Mouse (Mus musculus) kidney, adult 18-20 months (tissue): ENCODE data around the gene Hexim1.

Source experiments
- DNase-seq: peaks from one replicate; pipeline ENCODE4 v3.0.0; 2021

Gene Hexim1

DNA sequence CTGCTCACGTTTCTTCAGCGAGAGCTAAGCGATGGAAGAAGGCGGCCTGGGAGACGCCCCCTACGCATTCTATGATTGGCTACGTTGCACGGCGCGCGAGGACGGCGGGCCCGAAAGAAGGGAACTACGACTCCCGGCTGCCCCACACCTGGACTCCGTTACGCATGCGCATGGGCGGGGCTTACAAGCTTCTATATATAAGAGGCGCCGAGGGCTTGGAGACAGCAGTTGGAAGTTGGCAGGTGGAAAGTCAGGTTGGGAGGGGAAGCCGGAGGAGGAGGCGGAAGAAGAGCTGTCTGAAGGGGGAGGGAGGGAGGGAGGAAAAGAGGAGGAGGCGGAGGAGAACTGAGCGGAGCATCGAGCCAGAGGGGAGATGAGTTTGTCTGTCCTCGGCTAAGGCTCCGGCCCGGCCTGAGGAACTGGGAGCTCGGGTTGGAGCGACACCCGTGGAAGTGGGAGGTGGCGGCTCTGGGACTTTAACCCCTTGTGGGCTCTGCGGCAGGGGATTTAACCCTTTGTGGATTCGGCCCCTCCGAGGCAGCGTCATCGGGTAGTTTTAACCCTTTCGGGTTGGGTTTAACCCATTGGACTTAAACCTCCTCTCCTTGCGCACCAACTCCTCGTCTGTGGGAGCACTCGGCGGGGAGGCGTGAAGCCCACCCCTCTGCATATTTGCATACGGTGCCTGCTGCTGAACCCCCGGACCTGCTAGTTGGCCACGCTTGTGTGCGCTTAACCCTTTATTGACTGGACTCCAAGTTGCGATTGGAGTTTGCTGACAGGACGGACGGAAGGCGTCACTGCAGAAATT lies at the start of gene Hexim1:
TSS of gene Hexim1 (plus strand) at position 224 of the 811 bp plus-strand sequence.
- DNase-seq = peak; percentile 100

GRCm38 (mm10) chr11:103067051-103067361 lies 49.0 kb upstream of the Hexim1 start:
- DNase-seq = no peak

DNA sequence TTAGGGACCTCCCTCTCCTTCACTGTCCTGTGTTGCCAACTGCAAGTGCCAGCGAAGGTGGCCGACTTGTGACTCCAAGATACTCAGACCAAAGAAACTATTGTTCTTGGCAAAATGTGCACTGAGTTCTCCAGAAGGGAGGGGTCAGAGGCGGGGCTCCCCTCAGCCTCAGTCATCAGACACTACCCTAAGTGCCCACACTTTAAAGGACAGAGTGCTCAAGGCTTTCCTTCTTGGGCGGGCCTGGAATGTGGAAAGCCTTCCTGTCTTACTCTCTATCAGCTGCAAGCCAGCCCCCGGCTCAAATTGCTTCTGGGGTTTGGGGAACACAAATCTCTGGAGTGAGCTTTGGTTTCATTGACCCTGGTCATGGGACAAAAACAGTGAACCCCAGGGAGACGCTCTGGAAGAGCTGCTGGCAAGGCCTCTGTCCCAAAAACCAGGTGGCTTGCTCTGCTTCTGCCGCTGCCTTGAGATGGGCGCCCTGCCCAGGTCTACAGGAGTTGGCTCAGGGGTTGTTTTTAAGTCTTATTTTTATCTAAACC lies 48.5 kb upstream of the Hexim1 start:
- peak; percentile 20 for DNase-seq

DNA sequence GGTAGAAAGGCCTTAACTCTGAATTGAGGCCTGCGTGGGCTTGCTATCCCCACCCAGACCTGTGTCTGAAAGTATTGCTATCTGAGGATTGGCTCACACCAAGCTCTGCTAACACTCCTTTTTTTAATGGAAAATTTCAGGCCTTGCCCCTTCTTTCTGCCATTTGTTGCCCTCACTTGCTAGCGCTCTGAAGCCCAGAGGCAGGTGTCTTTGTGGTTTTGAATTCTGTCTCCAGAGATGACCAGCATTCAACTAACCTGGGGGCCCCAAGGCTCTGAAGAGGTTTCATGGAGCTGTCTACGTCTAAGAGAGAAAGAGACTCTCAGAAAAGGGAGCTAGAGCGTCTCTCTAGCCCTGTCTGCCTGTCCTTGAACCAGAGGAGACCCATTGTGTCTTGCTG lies 47.8 kb upstream of the Hexim1 start:
- no peak for DNase-seq

DNA sequence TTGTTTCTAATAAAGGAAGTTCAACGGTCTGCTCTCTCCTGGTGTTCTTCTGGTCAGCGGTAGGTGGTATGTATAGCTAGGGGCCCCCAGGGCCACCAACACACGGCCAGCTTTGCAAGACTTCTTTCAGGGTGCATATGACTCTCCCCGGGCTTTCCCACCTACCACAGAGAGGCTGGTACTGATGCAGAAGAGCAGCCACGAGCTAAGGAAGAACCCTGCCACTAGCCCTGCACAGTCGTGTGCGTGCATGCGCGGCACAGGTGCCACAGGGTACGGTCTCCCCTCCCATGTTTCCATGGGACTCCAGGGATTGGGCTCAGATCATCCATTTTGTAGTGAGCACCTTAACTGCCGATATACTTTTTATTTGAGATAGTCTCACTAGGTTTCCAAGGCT lies 47.1 kb upstream of the Hexim1 start:
- no peak for DNase-seq

DNA sequence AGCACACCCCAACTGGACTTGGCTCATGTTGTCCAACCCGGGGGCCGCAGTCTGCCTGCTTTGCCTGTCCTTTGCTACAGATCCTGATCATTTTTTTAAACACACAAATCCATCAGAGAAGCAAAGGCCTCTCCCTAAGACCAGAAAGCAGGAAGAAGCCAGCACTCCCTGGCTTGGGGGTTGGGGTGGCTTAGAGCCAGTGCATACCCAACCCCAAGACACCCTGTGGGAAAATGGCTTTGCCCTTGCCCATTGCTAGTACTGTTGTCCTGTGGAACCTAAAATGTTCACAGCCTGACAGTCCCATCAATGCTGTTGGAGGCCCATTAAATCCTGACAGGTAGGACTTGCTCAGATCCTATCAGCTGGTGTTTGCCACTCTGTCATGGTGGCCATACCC lies 46.3 kb upstream of the Hexim1 start:
- no peak for DNase-seq

GRCm38 (mm10) chr11:103070322-103070880 lies 45.6 kb upstream of the Hexim1 start:
- DNase-seq = no peak

- no peak for DNase-seq
Measured at GRCm38 (mm10) chr11:103073671-103074070, 42.4 kb upstream of the Hexim1 start.

- no peak for DNase-seq
Measured at GRCm38 (mm10) chr11:103074121-103074650, 41.8 kb upstream of the Hexim1 start.

DNA sequence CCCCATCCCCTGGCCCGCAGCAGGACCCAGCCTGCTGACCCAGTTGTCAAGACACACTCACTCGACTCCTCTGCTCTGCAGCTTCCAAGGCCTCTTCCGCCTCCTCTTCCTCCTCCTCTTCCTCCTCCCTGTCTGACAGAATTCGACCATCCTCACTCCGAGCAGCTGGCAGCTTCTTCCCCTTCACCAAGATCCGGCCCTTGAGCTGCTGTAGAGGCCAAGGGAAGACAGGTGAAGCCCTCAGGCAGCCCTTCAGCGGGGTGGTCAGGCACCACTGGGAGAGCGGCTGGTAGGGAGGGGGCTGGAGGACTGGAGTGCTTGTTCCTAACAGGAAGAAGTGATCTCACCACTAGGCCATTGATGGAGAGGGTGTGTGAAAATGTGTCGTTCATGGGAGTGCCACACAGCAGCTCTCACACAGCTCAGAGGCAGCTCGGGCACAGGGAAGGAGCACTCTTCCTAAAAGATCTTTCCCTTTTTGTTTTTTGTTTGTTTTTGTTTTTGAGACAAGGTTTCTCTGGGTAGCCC lies 41.2 kb upstream of the Hexim1 start:
- DNase-seq = no peak

GRCm38 (mm10) chr11:103076010-103076409 lies 40.0 kb upstream of the Hexim1 start:
- no peak for DNase-seq

DNA sequence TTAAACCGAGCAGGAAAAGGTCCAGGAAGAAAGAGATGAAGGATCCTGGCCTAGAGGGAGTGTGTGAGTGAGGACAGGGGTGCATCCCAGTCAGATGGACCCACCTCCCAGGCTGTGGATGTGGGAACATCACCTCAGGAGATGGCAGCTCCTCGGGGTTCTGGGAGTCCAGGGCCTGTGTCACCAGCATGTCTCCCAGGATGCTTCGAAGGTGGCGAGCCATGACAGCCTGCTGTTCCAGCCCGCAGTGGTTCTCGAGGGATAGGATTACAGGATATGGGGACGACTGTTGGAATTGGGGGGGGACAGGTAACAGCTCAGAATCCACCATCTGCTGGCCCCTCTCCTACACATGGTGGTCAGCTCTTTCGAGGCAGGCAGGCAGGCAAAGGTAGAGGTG lies 39.5 kb upstream of the Hexim1 start:
- DNase-seq = no peak

GRCm38 (mm10) chr11:103078131-103078530 lies 37.9 kb upstream of the Hexim1 start:
- no peak for DNase-seq

- DNase-seq = no peak
Measured at GRCm38 (mm10) chr11:103080323-103081091, 35.5 kb upstream of the Hexim1 start.

DNA sequence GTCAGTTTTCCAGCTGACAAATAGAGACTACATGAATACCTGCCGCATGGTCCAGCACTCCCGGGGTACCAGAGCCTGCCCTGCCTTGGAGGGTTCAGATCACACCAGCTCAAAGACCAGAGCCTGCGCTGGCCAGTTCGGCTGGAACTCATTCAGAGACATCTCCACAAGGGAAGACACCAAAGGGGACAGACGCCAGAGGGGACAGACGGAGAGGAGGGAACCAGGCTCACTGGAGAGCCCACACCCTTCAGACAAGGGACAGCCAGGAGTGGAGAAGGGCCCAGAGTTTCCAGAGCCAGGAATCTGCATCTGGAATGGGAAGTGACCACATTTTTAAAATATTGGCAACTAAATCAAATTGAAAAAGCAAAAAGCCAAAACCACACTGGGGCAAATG lies 34.4 kb upstream of the Hexim1 start:
- DNase-seq = no peak

GRCm38 (mm10) chr11:103093306-103093705 lies 22.7 kb upstream of the Hexim1 start:
- DNase-seq = no peak

DNA sequence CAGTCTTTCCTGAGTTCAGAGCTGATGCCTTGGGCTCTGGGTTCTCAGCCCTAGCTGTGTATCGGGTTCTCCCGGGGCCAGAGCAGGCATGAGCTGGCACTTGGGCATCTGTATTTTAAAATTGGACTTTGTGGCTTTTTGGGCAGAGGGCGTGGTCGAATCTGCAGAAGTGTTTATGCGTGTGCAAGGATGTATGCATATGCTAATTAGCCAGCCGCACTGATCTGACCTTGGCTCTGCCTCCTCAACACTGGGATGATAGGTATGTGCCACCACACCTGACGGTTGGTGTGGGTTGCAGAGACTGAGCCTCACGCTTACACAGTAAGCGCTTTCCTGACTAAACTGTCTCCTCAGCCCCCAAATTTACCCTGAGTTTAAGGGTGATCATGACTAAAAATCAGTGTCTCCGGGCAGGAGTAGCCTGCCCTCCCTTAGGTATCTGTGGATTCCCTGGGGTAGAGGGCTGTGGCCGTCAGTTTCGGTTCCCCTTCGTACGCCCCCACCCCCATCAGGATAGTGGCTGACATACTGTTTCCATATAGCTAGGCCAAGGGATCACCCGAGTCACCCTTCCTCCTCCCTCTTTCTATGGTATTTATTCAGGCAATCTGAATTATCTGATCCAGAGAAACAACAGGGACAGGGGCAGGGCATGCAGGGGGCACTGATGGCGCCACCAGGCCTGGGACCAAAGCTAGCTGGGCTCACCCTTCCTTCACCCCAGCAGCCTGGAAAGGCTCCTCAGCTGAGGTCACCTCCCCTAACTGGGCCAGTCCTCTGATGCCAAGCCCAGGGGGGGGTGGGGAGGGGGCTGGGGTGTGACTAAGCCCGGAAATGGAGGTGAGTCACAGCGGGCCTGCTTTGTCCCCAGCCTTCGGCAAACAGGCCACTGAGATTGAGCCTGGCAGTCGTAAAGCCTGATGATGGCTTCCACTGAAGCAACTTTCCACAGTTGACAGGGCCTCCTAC lies 21.9 kb upstream of the Hexim1 start:
- no peak for DNase-seq

DNA sequence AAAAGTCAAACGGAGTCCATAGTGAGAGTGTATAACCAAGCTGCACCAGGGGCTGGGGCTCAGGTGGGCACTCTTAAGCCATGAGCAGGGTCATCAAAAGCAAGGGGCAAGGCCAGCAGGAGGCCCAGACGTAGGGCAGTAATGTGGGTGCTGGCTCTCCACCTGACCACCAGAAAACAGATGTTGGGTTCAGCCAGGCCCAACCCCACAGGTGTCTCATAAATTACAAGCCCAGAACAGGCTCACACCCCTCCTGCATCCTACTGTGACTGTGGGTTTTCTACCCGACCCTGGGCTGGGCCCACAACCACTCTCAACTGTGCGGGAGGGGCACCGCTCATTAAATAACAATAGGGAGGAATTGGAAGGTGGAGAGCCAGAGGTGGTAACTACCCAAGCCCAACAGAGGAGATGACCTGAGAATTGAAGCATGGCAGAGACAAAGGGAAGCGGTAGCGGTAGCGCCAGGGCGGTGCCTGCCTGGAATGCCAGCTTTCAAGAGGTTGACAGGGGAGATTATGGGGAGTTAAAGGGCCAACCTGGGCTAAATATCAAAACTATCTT lies 20.8 kb upstream of the Hexim1 start:
- DNase-seq = no peak

DNA sequence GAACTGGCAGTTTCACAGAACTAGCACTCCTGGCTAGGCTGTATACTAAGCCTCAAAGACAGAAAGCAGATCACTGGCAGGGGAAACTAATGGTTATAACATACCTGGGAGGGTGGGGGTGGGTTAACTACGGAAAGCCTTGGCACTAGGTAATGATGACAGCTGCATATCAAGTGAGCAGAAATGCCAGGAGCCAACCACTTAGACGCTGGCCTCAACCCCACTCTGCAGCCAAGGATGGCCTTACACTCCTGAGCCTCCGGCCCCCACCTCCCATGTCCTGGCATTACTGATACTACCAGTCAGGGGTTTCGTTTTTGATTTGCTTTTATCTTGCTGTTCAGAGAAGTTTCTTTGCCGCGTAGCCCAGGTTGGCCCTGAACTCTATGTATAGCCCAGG lies 20.2 kb upstream of the Hexim1 start:
- DNase-seq = no peak

DNA sequence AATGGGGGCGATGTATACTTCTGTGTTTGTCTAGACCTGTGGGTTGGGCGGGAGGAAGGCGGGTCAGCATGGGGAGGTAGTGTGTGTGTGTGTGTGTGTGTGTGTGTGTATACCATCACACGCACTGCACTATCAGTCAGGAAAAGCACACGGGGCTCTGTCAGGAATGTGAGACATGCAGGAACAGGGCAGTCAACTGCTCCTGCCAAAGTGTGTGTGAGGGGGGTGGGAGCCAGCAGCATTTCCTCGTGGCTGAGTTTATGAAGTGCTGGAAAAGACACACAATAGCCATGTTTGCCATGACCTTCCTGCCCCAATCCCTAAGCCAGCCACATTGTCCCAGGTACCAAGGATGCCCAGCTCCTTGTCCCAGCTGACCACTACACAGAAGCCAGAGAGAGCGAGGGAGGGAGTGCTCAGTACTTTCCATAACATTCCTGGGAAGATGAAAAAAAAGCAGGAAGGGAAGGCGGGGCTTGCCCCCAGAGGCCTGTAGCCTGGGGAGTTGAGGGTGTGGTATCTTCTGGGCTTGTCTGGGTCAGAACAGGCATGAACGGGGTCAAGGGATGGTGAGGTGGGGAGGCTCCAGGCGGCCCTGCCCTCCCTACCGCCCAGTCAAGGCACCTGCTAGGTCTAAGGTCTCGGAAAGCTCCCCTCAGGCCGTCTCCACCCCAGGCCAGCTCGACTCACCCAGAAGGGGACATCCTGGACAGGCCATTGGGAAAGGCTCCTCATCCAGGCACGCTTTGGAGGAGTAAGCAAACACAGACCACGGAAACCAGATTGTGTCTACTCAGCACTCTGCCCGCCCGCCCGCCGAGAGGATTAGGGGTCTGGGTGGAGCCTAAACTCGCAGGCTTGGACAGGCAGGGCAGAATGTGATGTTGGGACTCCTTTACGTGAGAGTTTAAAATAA lies 18.8 kb upstream of the Hexim1 start:
- DNase-seq = no peak
